Mouse (Mus musculus): ENCODE measurements around the gene Vipr2.

Vipr2 gene

GRCm38 (mm10) chr12:116077074-116077854 lies at the start of gene Vipr2:
TSS of gene Vipr2 (plus strand) at chr12:116077726.
- in situ Hi-C loops (cut with MboI; ENCODE audit: low pct_unique_long_range_greater_than_20kb in 1 of 2, low sequenced_read_pairs in 2 of 2, unreplicated experiment in 1 of 2) = loop anchor here in 1 of 2 experiments (10.0 kb wide), 1 partner anchor 138 kb away; no protein-coding TSS in a partner anchor

GRCm38 (mm10) chr12:116028095-116028494 lies 49.4 kb upstream of the Vipr2 start:
- in situ Hi-C loops (cut with MboI; ENCODE audit: low pct_unique_long_range_greater_than_20kb in 1 of 2, low sequenced_read_pairs in 2 of 2, unreplicated experiment in 1 of 2) = no loop called here

DNA sequence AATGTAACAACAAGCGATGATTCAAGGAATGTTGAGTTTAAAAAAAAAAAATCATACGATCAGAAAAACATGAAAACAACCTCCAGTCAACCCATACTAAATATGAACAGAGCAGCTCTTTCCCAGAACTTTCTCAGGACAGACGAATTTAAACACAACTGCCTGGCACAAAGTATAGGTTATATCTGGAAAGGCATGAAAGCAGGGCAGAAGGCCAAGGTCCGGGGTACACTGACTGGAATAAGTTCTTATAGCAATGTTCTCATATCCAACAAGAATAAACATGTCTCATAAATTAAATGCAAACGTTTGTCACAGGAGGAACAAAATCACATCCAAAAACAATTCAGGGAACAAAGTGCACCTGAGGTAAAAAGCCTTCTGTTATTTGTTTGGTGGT lies 42.2 kb upstream of the Vipr2 start:
- in situ Hi-C loops (cut with MboI; ENCODE audit: low pct_unique_long_range_greater_than_20kb in 1 of 2, low sequenced_read_pairs in 2 of 2, unreplicated experiment in 1 of 2) = no loop called here

DNA sequence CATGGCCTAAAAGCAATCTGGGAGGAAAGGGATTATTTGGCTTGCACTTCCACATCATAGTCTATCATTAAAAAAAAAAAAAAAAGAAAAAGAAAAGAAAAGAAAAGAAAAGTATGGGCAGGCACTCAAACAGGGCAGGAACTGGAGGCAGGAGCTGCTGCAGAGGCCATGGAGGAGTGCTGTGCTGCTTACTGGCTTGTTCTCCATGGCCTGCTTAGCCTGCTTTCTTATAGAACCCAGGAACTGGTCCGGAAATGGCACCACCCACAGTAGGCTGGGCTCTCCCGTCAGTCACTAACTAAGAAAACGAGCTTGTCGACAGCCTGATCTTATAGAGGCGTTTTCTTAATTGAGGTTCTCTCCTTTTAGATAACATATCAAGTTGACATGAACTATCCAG lies 32.7 kb upstream of the Vipr2 start:
- in situ Hi-C loops (cut with MboI; ENCODE audit: low pct_unique_long_range_greater_than_20kb in 1 of 2, low sequenced_read_pairs in 2 of 2, unreplicated experiment in 1 of 2) = no loop called here

DNA sequence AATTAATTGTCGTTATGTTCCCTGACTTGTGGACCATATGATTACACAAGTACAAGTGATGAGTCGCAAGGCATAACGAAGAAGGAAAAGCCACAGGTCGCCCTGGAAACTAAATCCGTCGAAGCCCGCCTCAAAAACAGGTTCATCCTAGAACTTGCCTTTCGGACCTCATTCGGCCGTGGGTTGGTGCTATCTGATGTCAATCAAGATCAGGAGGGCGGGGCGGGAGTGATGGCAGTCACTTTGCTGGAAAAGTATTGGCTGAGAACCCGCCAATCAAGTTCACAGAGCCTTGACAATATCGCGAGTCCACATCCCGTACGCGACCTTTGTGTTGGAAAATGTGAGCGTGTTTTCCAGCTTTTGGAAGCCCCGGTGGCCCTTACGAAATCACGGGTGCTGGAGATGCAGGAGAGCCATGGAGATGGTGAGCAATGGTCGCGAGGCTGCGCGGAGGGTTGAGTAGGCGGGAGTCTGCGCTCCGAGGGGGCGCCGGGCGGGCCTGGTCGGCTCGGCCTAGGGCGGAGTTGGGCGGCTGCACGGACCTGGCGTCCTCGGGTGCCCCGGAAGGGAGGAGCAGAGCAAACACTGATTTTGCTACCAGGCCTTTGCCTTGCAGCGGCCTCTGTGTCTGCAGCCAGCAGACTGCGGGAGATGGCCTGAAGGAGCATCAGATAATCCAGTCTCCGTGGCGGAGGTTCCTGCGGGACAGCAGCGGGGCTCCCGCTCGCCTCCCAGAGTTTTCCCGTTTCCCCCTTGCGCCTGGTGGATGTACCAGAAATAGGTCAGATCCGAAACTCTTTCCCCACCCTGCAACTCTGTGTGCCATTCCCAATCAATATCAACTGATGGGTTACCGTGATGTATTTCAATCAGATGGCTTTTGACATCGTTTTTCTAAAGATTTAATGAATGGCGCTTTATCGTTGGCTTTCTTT lies 29.8 kb upstream of the Vipr2 start, which contains the start of gene Zfp386:
Gene Zfp386, plus strand, starts transcription at position 285 of the 938 bp plus-strand sequence.
- in situ Hi-C loops (cut with MboI; ENCODE audit: low pct_unique_long_range_greater_than_20kb in 1 of 2, low sequenced_read_pairs in 2 of 2, unreplicated experiment in 1 of 2) = no loop called here

DNA sequence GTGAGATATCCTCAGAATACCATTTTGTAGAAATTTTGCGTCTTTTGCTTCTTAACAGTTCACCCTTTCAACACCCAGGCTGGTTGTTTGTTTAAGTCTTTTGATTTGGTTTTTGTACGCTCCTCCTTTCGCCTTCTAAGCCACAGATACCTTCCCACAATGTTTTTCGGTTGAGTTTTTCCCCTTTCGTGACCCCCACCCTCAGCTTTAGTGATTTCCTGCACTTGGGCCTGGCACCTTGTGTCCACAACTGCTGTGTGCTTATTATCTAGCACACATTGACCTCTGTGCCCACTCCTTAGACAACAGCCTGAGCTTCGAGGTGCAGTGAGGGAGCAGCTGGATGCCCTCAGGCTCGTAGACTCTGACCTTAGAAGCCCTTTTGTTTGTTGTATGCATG lies 28.8 kb upstream of the Vipr2 start:
- in situ Hi-C loops (cut with MboI; ENCODE audit: low pct_unique_long_range_greater_than_20kb in 1 of 2, low sequenced_read_pairs in 2 of 2, unreplicated experiment in 1 of 2) = no loop called here

DNA sequence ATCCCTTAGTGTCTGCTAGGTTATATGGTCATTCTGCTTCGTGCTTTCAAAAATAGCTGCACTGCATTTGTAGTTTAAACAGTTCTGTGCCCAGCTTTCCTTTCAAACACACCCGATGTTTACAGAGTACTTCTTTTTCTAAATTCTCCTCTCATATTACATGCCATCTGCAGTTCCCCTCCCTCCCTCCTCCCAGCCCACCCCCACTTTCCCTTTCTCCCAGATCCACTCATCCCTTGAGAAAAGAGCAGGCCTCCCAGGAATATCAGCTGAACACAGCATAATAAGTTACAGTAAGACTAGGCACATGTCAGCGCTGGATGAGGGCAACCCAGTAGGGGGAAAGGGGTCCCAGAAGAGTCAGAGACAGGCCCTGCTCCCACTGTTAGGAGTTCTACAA lies 28.3 kb upstream of the Vipr2 start:
- in situ Hi-C loops (cut with MboI; ENCODE audit: low pct_unique_long_range_greater_than_20kb in 1 of 2, low sequenced_read_pairs in 2 of 2, unreplicated experiment in 1 of 2) = no loop called here

DNA sequence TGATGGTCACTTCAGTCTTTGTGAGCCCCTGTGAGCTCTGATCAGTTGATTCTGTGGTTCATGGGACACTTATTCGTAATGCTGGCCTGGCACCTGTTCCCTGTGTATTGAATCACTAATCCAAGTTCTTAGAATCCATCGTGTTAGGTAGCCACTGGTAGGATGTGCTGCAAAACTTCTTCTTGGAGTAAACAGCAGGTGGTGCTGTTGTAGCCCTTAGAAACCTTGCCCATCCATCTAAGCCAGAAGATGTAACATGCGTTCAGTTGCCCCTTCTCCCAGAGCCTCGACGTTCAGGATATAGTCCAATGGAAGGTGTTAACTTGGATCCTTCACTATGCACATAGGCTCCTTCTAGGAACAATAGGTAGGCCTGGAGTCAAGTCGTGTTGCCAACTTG lies 27.8 kb upstream of the Vipr2 start:
- in situ Hi-C loops (cut with MboI; ENCODE audit: low pct_unique_long_range_greater_than_20kb in 1 of 2, low sequenced_read_pairs in 2 of 2, unreplicated experiment in 1 of 2) = loop anchor here in 1 of 2 experiments (25.0 kb wide), 1 partner anchor 338 kb away; no protein-coding TSS in a partner anchor

DNA sequence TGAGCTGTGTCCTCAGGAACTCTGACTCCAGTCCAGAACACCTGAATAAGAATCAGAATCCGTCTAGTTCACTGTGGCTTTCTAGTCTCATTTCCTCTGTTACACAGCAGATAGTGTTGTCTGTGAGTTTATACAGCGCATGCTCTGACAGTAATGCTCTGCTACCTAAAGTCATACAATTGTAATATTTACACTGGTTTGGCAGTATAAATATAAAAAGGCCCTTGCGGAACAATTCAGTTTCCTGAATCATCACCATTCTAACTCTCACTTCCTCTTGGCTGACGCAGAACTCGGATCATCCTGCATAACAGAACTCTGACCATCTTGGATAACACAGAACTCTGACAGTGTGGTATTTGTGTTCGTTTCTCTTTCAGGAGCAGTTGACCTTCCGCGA lies 23.2 kb upstream of the Vipr2 start:
- in situ Hi-C loops (cut with MboI; ENCODE audit: low pct_unique_long_range_greater_than_20kb in 1 of 2, low sequenced_read_pairs in 2 of 2, unreplicated experiment in 1 of 2) = loop anchor here in 1 of 2 experiments (25.0 kb wide), 1 partner anchor 333 kb away; no protein-coding TSS in a partner anchor

- in situ Hi-C loops (cut with MboI; ENCODE audit: low pct_unique_long_range_greater_than_20kb in 1 of 2, low sequenced_read_pairs in 2 of 2, unreplicated experiment in 1 of 2) = loop anchor here in 1 of 2 experiments (25.0 kb wide), 1 partner anchor 331 kb away; no protein-coding TSS in a partner anchor
Measured at GRCm38 (mm10) chr12:116056112-116056511, 21.4 kb upstream of the Vipr2 start.

DNA sequence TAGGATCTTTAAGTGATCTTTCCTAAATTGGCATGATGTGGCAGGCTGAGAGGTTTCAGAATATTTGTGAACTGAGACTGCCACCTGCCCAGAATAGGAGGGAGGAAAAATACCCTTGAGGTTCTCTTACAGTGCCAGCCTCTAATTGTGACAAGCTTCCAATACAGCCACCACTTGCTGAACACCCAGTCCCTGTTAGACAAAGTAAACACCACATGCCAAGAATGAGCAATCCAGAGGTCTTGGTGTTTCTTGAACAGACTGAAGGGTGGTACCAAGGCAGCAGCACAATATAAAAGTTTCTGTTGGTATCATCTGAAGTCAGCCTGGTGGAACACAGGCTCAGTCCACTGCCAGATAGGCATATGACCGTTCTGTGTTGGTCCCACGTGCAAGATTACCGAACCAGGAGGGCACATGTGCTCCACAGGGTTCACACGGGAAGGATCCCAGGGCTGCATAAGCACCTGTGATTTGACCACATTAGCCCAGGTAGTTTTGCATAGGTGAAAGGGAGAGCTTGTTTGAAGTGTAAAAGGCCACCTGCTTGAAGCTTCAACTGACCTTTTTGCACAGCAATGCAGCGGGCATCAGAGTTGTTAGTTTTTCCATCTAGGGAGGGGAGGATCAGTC lies 15.8 kb upstream of the Vipr2 start:
- in situ Hi-C loops (cut with MboI; ENCODE audit: low pct_unique_long_range_greater_than_20kb in 1 of 2, low sequenced_read_pairs in 2 of 2, unreplicated experiment in 1 of 2) = loop anchor here in 1 of 2 experiments (25.0 kb wide), 1 partner anchor 326 kb away; no protein-coding TSS in a partner anchor

- in situ Hi-C loops (cut with MboI; ENCODE audit: low pct_unique_long_range_greater_than_20kb in 1 of 2, low sequenced_read_pairs in 2 of 2, unreplicated experiment in 1 of 2) = loop anchor here in 1 of 2 experiments (25.0 kb wide), 1 partner anchor 325 kb away; no protein-coding TSS in a partner anchor
Measured at GRCm38 (mm10) chr12:116062194-116062583, 15.3 kb upstream of the Vipr2 start.

- in situ Hi-C loops (cut with MboI; ENCODE audit: low pct_unique_long_range_greater_than_20kb in 1 of 2, low sequenced_read_pairs in 2 of 2, unreplicated experiment in 1 of 2) = loop anchor here in 1 of 2 experiments (25.0 kb wide), 1 partner anchor 324 kb away; no protein-coding TSS in a partner anchor
Measured at GRCm38 (mm10) chr12:116063020-116063419, 14.5 kb upstream of the Vipr2 start.

- in situ Hi-C loops (cut with MboI; ENCODE audit: low pct_unique_long_range_greater_than_20kb in 1 of 2, low sequenced_read_pairs in 2 of 2, unreplicated experiment in 1 of 2) = loop anchor here in 1 of 2 experiments (10.0 to 25.0 kb wide), 2 partner anchors 144 to 316 kb away; no protein-coding TSS in a partner anchor
Measured at GRCm38 (mm10) chr12:116071023-116071422, 6.5 kb upstream of the Vipr2 start.

DNA sequence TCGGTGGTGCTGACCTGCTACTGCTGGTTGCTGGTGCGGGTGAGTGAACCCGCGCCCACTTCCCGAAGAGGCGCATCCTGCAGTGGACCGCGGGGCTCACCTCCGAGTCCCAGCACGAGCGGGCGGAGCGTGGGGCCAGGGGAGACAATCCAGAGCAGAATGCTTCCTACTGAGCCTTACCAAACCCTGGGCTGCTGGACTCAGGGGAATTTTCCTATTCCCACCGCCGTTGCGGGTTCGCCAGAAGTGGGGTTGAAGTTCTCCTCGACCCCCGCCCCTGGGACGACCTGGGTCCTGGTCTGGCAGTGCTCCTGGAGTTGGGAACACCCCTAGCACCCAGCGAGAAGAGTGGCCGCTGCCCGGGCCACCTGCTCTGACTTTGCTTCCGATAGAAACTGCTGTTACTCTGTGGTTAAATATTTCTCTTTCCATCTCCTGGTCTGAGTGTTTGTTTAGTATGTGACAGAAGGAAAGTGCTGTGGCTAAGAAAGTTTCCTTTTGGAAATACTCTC lies 385 bp downstream of the Vipr2 start:
- in situ Hi-C loops (cut with MboI; ENCODE audit: low pct_unique_long_range_greater_than_20kb in 1 of 2, low sequenced_read_pairs in 2 of 2, unreplicated experiment in 1 of 2) = loop anchor here in 1 of 2 experiments (10.0 kb wide), 1 partner anchor 137 kb away; no protein-coding TSS in a partner anchor

DNA sequence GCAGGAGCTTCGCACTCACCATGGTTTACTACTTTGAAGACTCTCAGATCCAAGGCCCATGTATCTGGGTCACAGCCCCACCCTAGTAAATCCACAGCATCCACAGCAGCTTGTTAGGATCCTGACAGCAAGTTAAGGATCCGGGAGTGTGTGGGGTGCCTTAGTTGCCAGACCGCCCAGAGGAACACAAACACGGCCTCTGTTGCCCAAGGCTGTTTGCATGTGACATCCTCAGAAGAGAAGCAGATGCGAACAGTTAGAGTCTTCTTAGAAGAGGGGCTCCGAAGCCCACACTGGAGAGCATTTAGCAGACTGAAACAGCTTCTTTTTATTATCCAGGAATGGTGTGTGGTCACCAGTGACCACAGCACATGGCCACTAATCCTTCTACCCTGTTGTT lies 5.6 kb downstream of the Vipr2 start:
- in situ Hi-C loops (cut with MboI; ENCODE audit: low pct_unique_long_range_greater_than_20kb in 1 of 2, low sequenced_read_pairs in 2 of 2, unreplicated experiment in 1 of 2) = no loop called here

- in situ Hi-C loops (cut with MboI; ENCODE audit: low pct_unique_long_range_greater_than_20kb in 1 of 2, low sequenced_read_pairs in 2 of 2, unreplicated experiment in 1 of 2) = no loop called here
Measured at GRCm38 (mm10) chr12:116084294-116084693, 6.8 kb downstream of the Vipr2 start.
